ENCODE assay signal across 8 mouse cellular contexts in the genomic region with DNA sequence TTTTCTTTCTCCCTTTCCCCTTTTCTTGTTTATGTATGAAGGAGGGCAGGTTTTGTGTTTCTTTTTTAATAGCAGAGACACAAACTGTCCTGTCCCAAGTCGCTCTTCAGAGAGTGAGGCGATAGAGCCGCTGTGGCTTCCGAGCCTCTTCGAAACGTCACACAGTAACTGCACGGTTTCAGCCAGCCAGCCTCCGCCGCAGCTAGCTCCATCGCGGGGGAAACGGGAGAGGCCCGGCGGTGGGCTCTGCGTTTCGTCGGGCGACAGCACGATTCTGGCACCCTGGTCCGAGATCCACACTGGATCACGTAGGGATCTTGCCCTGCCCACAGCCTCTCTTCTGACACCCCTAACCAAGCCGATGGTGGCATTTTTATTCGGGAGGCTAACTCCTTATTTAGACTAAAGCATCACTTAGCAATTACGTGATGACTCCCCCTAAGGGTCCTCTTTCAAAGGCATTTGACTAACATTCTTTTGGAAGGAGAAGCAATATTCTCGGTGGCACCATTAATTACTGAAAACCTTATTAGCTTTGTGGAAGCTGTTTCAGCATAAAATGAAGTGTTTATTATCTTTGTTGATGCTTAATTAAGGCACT. TPM values are rescaled to one million over a fixed set of nuclear protein-coding genes. Genes with fewer than 3 reads are reported as not detected.
A peak's percentile ranks its signal among the peaks of the same experiment; 100 is the strongest.
DNase-seq lines count a peak whose midpoint lies in the region; ATAC-seq and TF ChIP-seq lines count a peak whose summit lies in the region.

No protein-coding gene starts in this region.

- peak; percentile 54 for ATAC-seq in embryonic facial prominence, embryonic 12.5 days (ENCODE audit: insufficient number of reproducible peaks, insufficient read depth, low FRiP score, low TSS enrichment)
- ATAC-seq in heart, embryonic 12.5 days (ENCODE audit: insufficient number of reproducible peaks, low FRiP score): peak; percentile 57; the same call in 1 of the 2 replicates
- ATAC-seq in liver, postnatal 0 days: peak; percentile 19
- ATAC-seq in neural tube, embryonic 11.5 days (ENCODE audit: insufficient read depth, low FRiP score, low TSS enrichment): peak; percentile 58; the same call in 1 of the 2 replicates

- H3K4me3 ChIP-seq in embryonic facial prominence, embryonic 12.5 days: peak overlapping the region; percentile 66
- H3K4me3 ChIP-seq in heart, embryonic 12.5 days: peak overlapping the region; percentile 55
- peak overlapping the region; percentile 76 for H3K4me3 ChIP-seq in liver, postnatal 0 days (ENCODE audit: low read depth, low read length)
- peak overlapping the region; percentile 50 for H3K4me3 ChIP-seq in neural tube, embryonic 11.5 days (ENCODE audit: low read depth, low read length)

- TF ChIP-seq CTCF in liver, postnatal 0 days (IDR thresholded peaks at IDR 0.05; ENCODE audit: low read depth): no peak

- peaks cover 8% of the 10 kb centered on the region; the same call in 1 of the 2 replicates for H3K36me3 ChIP-seq in embryonic facial prominence, embryonic 12.5 days
- H3K36me3 ChIP-seq in heart, embryonic 12.5 days: peaks cover 11% of the 10 kb centered on the region
- peaks cover 9% of the 10 kb centered on the region for H3K36me3 ChIP-seq in liver, postnatal 0 days (replicated peaks; ENCODE audit: insufficient read depth, low read length)
- H3K36me3 ChIP-seq in neural tube, embryonic 11.5 days (ENCODE audit: control insufficient read depth, insufficient read depth, low read length): no peaks in the 10 kb centered on the region

- peaks cover 11% of the 10 kb centered on the region for H3K4me1 ChIP-seq in embryonic facial prominence, embryonic 12.5 days
- peaks cover 8% of the 10 kb centered on the region for H3K4me1 ChIP-seq in heart, embryonic 12.5 days (replicated peaks)
- peaks cover 8% of the 10 kb centered on the region for H3K4me1 ChIP-seq in liver, postnatal 0 days (ENCODE audit: insufficient read depth)
- H3K4me1 ChIP-seq in neural tube, embryonic 11.5 days (ENCODE audit: control insufficient read depth, insufficient read depth, low read length): peaks cover 6% of the 10 kb centered on the region

- no peaks in the 10 kb centered on the region for H3K27me3 ChIP-seq in embryonic facial prominence, embryonic 12.5 days
- no peaks in the 10 kb centered on the region for H3K27me3 ChIP-seq in heart, embryonic 12.5 days (replicated peaks)
- no peaks in the 10 kb centered on the region for H3K27me3 ChIP-seq in liver, postnatal 0 days (ENCODE audit: insufficient read depth, low read length)
- no peaks in the 10 kb centered on the region for H3K27me3 ChIP-seq in neural tube, embryonic 11.5 days (ENCODE audit: control insufficient read depth, insufficient read depth, low read length)

- 2% methylated on average over 25 of the region's 25 CpGs for WGBS in embryonic facial prominence, embryonic 12.5 days
- WGBS in heart, embryonic 12.5 days: under 1% methylated on average over 25 of the region's 25 CpGs
- under 1% methylated on average over 25 of the region's 25 CpGs for WGBS in liver, postnatal 0 days (ENCODE audit: insufficient replicate concordance)
- under 1% methylated on average over 25 of the region's 25 CpGs for WGBS in neural tube, embryonic 11.5 days

- no peaks in the 10 kb centered on the region for H3K9me3 ChIP-seq in embryonic facial prominence, embryonic 12.5 days
- H3K9me3 ChIP-seq in heart, embryonic 12.5 days (replicated peaks): no peaks in the 10 kb centered on the region
- H3K9me3 ChIP-seq in liver, postnatal 0 days (ENCODE audit: low read length): no peaks in the 10 kb centered on the region
- H3K9me3 ChIP-seq in neural tube, embryonic 11.5 days (ENCODE audit: control insufficient read depth, low read length): no peaks in the 10 kb centered on the region

- H3K27ac ChIP-seq in embryonic facial prominence, embryonic 12.5 days: peak overlapping the region; percentile 74
- H3K27ac ChIP-seq in heart, embryonic 12.5 days (ENCODE audit: poor library complexity, severe bottlenecking): peak overlapping the region; percentile 82
- H3K27ac ChIP-seq in liver, postnatal 0 days (ENCODE audit: low read depth): peak overlapping the region; percentile 88
- H3K27ac ChIP-seq in neural tube, embryonic 11.5 days (ENCODE audit: low read depth, low read length): 0 out of 2 replicates have a peak overlapping the region, but pooled peaks have one; percentile 0

- TF ChIP-seq EP300 in liver, postnatal 0 days (IDR thresholded peaks at IDR 0.05; ENCODE audit: low read depth): no peak

- DNase-seq in 416B (ENCODE audit: low read depth): peak; percentile 54
- peak; percentile 39 for DNase-seq in adrenal gland, adult 8-10 months
- DNase-seq in layer of hippocampus, adult 11-12 months (ENCODE audit: low spot score): peak; percentile 41
- peak; percentile 58 for DNase-seq in liver, postnatal 0 days
- peak; percentile 66 for DNase-seq in neural tube, embryonic 11.5 days (ENCODE audit: low spot score)
- peak; percentile 39 to 50 for DNase-seq in thymus, adult 18-20 months

- H3K9ac ChIP-seq in embryonic facial prominence, embryonic 12.5 days: peak overlapping the region; percentile 68
- peak overlapping the region; percentile 80 for H3K9ac ChIP-seq in heart, embryonic 12.5 days
- peak overlapping the region; percentile 82 for H3K9ac ChIP-seq in liver, postnatal 0 days (replicated peaks)
- H3K9ac ChIP-seq in neural tube, embryonic 11.5 days (ENCODE audit: low read length): peak overlapping the region; percentile 66

- H3K4me2 ChIP-seq in embryonic facial prominence, embryonic 12.5 days (replicated peaks): peak overlapping the region; percentile 67
- H3K4me2 ChIP-seq in heart, embryonic 12.5 days: peak overlapping the region; percentile 88
- peak overlapping the region; percentile 97 for H3K4me2 ChIP-seq in liver, postnatal 0 days (ENCODE audit: low read depth, low read length)
- H3K4me2 ChIP-seq in neural tube, embryonic 11.5 days (ENCODE audit: low read depth): peak overlapping the region; percentile 57

RNA-seq across cellular contexts. Expression of a gene that starts 0.6 kb away (rescaled TPM):
- 10 to 100 TPM; 31.1 to 40.7 (median 35.9) TPM for total RNA-seq in adrenal gland, adult 8-10 months (2022)
- 31.1 and 32.8 TPM in 2 replicates for polyA plus RNA-seq in embryonic facial prominence, embryonic 12.5 days (2016; fragmentation: Nextera tagmentation; extraction: Ambion mirVana)
- polyA plus RNA-seq in heart, embryonic 12.5 days (2016; fragmentation: Nextera tagmentation; extraction: Ambion mirVana): 45.3 and 46.8 TPM in 2 replicates
- 19.8 and 20.1 TPM in 2 replicates for polyA plus RNA-seq in liver, postnatal 0 days (2015; fragmentation: Nextera tagmentation; extraction: Ambion mirVana)
- 21.3 and 21.5 TPM in 2 replicates for polyA plus RNA-seq in neural tube, embryonic 11.5 days (2014; fragmentation: Nextera tagmentation; extraction: Ambion mirVana)

RNA-seq across cellular contexts. Expression of a gene that starts 59.6 kb away (rescaled TPM):
- total RNA-seq in adrenal gland, adult 8-10 months (2022): 10 to 100 TPM; 37.4 to 52.1 (median 46.9) TPM
- polyA plus RNA-seq in embryonic facial prominence, embryonic 12.5 days (2016; fragmentation: Nextera tagmentation; extraction: Ambion mirVana): 72.7 and 74.9 TPM in 2 replicates
- 56.8 and 57.1 TPM in 2 replicates for polyA plus RNA-seq in heart, embryonic 12.5 days (2016; fragmentation: Nextera tagmentation; extraction: Ambion mirVana)
- polyA plus RNA-seq in liver, postnatal 0 days (2015; fragmentation: Nextera tagmentation; extraction: Ambion mirVana): 20.6 and 23.6 TPM in 2 replicates
- 56.4 and 57.7 TPM in 2 replicates for polyA plus RNA-seq in neural tube, embryonic 11.5 days (2014; fragmentation: Nextera tagmentation; extraction: Ambion mirVana)

RNA-seq across cellular contexts. Expression of a gene that starts 59.8 kb away (rescaled TPM):
- 10 to 100 TPM; 10.5 to 11.5 (median 11.4) TPM for total RNA-seq in adrenal gland, adult 8-10 months (2022)
- polyA plus RNA-seq in embryonic facial prominence, embryonic 12.5 days (2016; fragmentation: Nextera tagmentation; extraction: Ambion mirVana): 11.2 and 14.0 TPM in 2 replicates
- 11.1 and 11.4 TPM in 2 replicates for polyA plus RNA-seq in heart, embryonic 12.5 days (2016; fragmentation: Nextera tagmentation; extraction: Ambion mirVana)
- 4.3 and 4.4 TPM in 2 replicates for polyA plus RNA-seq in liver, postnatal 0 days (2015; fragmentation: Nextera tagmentation; extraction: Ambion mirVana)
- polyA plus RNA-seq in neural tube, embryonic 11.5 days (2014; fragmentation: Nextera tagmentation; extraction: Ambion mirVana): 11.3 and 13.2 TPM in 2 replicates

Comparison
In these comparisons a context has a peak if more than half of its experiments do, and no peak if none do; other contexts are left out.
1. Peak in every context shown above with its lines: DNase-seq, ATAC-seq, H3K4me3 ChIP-seq and H3K27ac ChIP-seq.
2. H3K27ac ChIP-seq: peak in every context shown above with its lines; median percentile 88 in liver, postnatal 0 days; 82 in heart, embryonic 12.5 days; 74 in embryonic facial prominence, embryonic 12.5 days; 0 in neural tube, embryonic 11.5 days.